Comparison of ENCODE assay signal across 11 mouse cellular contexts in genomic region chr4:124663034-124663433, GRCm38 (mm10). TPM values are rescaled to one million over a fixed set of nuclear protein-coding genes. Genes with fewer than 3 reads are reported as not detected.
DNase-seq lines count a peak whose midpoint lies in the region; ATAC-seq and TF ChIP-seq lines count a peak whose summit lies in the region.
"Had no signal": no experiment of that assay in that cellular context is flagged by ENCODE, and none has a peak within 500 bp of the region (broad histone marks: within the 10 kb centered on the region; RNA-seq: fewer than 3 reads in every experiment).

No protein-coding gene starts in this region.

- DNase-seq in kidney, adult 2 months: no peak
- no peak for DNase-seq in kidney, adult 8-10 months
- no peak for DNase-seq in brain, embryonic 14.5 days (ENCODE audit: low read depth)
- DNase-seq in frontal cortex, postnatal 10 days (ENCODE audit: low spot score in 2 of 2): no peak
- DNase-seq in right cerebral cortex, adult 18-20 months: no peak
- DNase-seq: adrenal gland, postnatal 25 days; cerebellum, adult 9-10 months; heart, postnatal 36 days had no signal

- no peak for TF ChIP-seq POLR2A in kidney, adult 2 months (IDR thresholded peaks at IDR 0.05; ENCODE audit: low read depth, low read length)
- no peak for TF ChIP-seq POLR2A in brain, embryonic 14.5 days (IDR thresholded peaks at IDR 0.05; ENCODE audit: borderline replicate concordance, extremely low read depth, insufficient read depth, insufficient read length, poor library complexity, severe bottlenecking)

- H3K9me3 ChIP-seq in midbrain, embryonic 12.5 days: no peaks in the 10 kb centered on the region
- H3K9me3 ChIP-seq in midbrain, embryonic 15.5 days: no peaks in the 10 kb centered on the region
- H3K9me3 ChIP-seq: lung, embryonic 15.5 days had no signal

- 37% methylated on average over 3 of the region's 3 CpGs for WGBS in kidney, adult 2 months
- WGBS in midbrain, embryonic 12.5 days: 63% methylated on average over 3 of the region's 3 CpGs
- whole genome bisulfite sequencing in midbrain, embryonic 15.5 days: 52% methylated on average over 3 of the region's 3 CpGs

- no peak overlapping the region for H3K27ac ChIP-seq in kidney, adult 2 months (ENCODE audit: insufficient read depth, low read depth, low read length)
- peak overlapping the region; percentile 20; the same call in 1 of the 2 replicates for H3K27ac ChIP-seq in midbrain, embryonic 12.5 days (replicated peaks)
- no peak overlapping the region for H3K27ac ChIP-seq in midbrain, embryonic 15.5 days
- H3K27ac ChIP-seq: lung, embryonic 15.5 days had no signal

- H3K36me3 ChIP-seq in kidney, adult 2 months (ENCODE audit: control insufficient read depth, insufficient read depth, low read length): no peaks in the 10 kb centered on the region
- no peaks in the 10 kb centered on the region for H3K36me3 ChIP-seq in midbrain, embryonic 12.5 days
- H3K36me3 ChIP-seq in midbrain, embryonic 15.5 days (replicated peaks): no peaks in the 10 kb centered on the region
- H3K36me3 ChIP-seq: lung, embryonic 15.5 days had no signal

- no peak overlapping the region for H3K4me3 ChIP-seq in kidney, adult 2 months (ENCODE audit: insufficient read depth, low read depth, low read length)
- no peak overlapping the region for H3K4me3 ChIP-seq in midbrain, embryonic 12.5 days
- H3K4me3 ChIP-seq in midbrain, embryonic 15.5 days: no peak overlapping the region
- H3K4me3 ChIP-seq: lung, embryonic 15.5 days had no signal

- no peaks in the 10 kb centered on the region for H3K4me1 ChIP-seq in kidney, adult 2 months (ENCODE audit: control insufficient read depth, insufficient read depth, low read length)
- H3K4me1 ChIP-seq in midbrain, embryonic 12.5 days: peaks cover 53% of the 10 kb centered on the region
- peaks cover 37% of the 10 kb centered on the region for H3K4me1 ChIP-seq in midbrain, embryonic 15.5 days

- no peak for ATAC-seq in midbrain, embryonic 12.5 days (ENCODE audit: low FRiP score, low read depth)
- ATAC-seq in midbrain, embryonic 15.5 days (replicated peaks): no peak

- peak; percentile 51 for TF ChIP-seq CTCF in kidney, adult 2 months (conservative IDR thresholded peaks at IDR 0.05; ENCODE audit: insufficient read depth, insufficient read length, low read depth, low read length)
- TF ChIP-seq CTCF in brain, embryonic 14.5 days (IDR thresholded peaks at IDR 0.05; ENCODE audit: borderline replicate concordance, extremely low read depth, insufficient read depth, insufficient read length): peak; percentile 26; the same call in 1 of the 2 replicates

- peaks cover 13% of the 10 kb centered on the region for H3K27me3 ChIP-seq in kidney, adult 2 months (replicated peaks; ENCODE audit: control insufficient read depth, insufficient read depth, low read length)
- H3K27me3 ChIP-seq in midbrain, embryonic 12.5 days: peaks cover 74% of the 10 kb centered on the region
- H3K27me3 ChIP-seq in midbrain, embryonic 15.5 days (replicated peaks): peaks cover 25% of the 10 kb centered on the region

- H3K4me2 ChIP-seq in midbrain, embryonic 12.5 days (replicated peaks): no peak overlapping the region
- H3K4me2 ChIP-seq in midbrain, embryonic 15.5 days: no peak overlapping the region
- H3K4me2 ChIP-seq: lung, embryonic 15.5 days had no signal

- H3K9ac ChIP-seq in midbrain, embryonic 12.5 days (replicated peaks): no peak overlapping the region
- H3K9ac ChIP-seq in midbrain, embryonic 15.5 days: no peak overlapping the region
- H3K9ac ChIP-seq: lung, embryonic 15.5 days had no signal

RNA-seq across cellular contexts. Expression of gene Pou3f1, which starts 6.4 kb away (rescaled TPM):
- polyA plus RNA-seq in kidney, adult 2 months (2012; rRNA removed): 0.02 and 0.04 TPM in 2 replicates
- polyA plus RNA-seq in midbrain, embryonic 12.5 days (2016; fragmentation: Nextera tagmentation; extraction: Ambion mirVana): 26.2 and 30.5 TPM in 2 replicates
- polyA plus RNA-seq in midbrain, embryonic 15.5 days (2015; fragmentation: Nextera tagmentation; extraction: Ambion mirVana): 16.8 and 22.6 TPM in 2 replicates
- 21.3 and 23.1 TPM in 2 replicates for polyA plus RNA-seq in brain, embryonic 14.5 days (2012; rRNA removed)

RNA-seq across cellular contexts. Expression of gene Utp11, which starts 30.4 kb away (rescaled TPM):
- polyA plus RNA-seq in kidney, adult 2 months (2012; rRNA removed): 6.4 and 7.9 TPM in 2 replicates
- 61.9 and 63.0 TPM in 2 replicates for polyA plus RNA-seq in midbrain, embryonic 12.5 days (2016; fragmentation: Nextera tagmentation; extraction: Ambion mirVana)
- 36.8 and 41.8 TPM in 2 replicates for polyA plus RNA-seq in midbrain, embryonic 15.5 days (2015; fragmentation: Nextera tagmentation; extraction: Ambion mirVana)
- polyA plus RNA-seq in brain, embryonic 14.5 days (2012; rRNA removed): 22.4 and 22.6 TPM in 2 replicates

RNA-seq across cellular contexts. Expression of gene Fhl3, which starts 37.5 kb away (rescaled TPM):
- polyA plus RNA-seq in kidney, adult 2 months (2012; rRNA removed): 8.5 and 10.8 TPM in 2 replicates
- 2.6 and 4.1 TPM in 2 replicates for polyA plus RNA-seq in midbrain, embryonic 12.5 days (2016; fragmentation: Nextera tagmentation; extraction: Ambion mirVana)
- polyA plus RNA-seq in midbrain, embryonic 15.5 days (2015; fragmentation: Nextera tagmentation; extraction: Ambion mirVana): 1.6 and 2.2 TPM in 2 replicates
- polyA plus RNA-seq in brain, embryonic 14.5 days (2012; rRNA removed): 3.8 and 5.8 TPM in 2 replicates

RNA-seq across cellular contexts. Expression of gene Sf3a3, which starts 51.5 kb away (rescaled TPM):
- 11.1 and 14.5 TPM in 2 replicates for polyA plus RNA-seq in kidney, adult 2 months (2012; rRNA removed)
- 194 and 195 TPM in 2 replicates for polyA plus RNA-seq in midbrain, embryonic 12.5 days (2016; fragmentation: Nextera tagmentation; extraction: Ambion mirVana)
- 110 and 112 TPM in 2 replicates for polyA plus RNA-seq in midbrain, embryonic 15.5 days (2015; fragmentation: Nextera tagmentation; extraction: Ambion mirVana)
- 53.1 and 59.7 TPM in 2 replicates for polyA plus RNA-seq in brain, embryonic 14.5 days (2012; rRNA removed)

RNA-seq across cellular contexts. Expression of gene 3100002H09Rik, which starts 52.4 kb away (rescaled TPM):
- polyA plus RNA-seq in kidney, adult 2 months (2012; rRNA removed): not detected in 2 replicates
- polyA plus RNA-seq in midbrain, embryonic 12.5 days (2016; fragmentation: Nextera tagmentation; extraction: Ambion mirVana): 1.1 and 1.6 TPM in 2 replicates
- 0.98 and 1.3 TPM in 2 replicates for polyA plus RNA-seq in midbrain, embryonic 15.5 days (2015; fragmentation: Nextera tagmentation; extraction: Ambion mirVana)
- polyA plus RNA-seq in brain, embryonic 14.5 days (2012; rRNA removed): 0.08 and 0.36 TPM in 2 replicates
- polyA plus RNA-seq: lung, embryonic 15.5 days had no signal

Comparison
In these comparisons a context has a peak if more than half of its experiments do, and no peak if none do; other contexts are left out.
1. RNA of gene Pou3f1, which starts 6.4 kb away (polyA plus RNA-seq): 26.2 to 30.5 TPM in midbrain, embryonic 12.5 days, 21.3 to 23.1 TPM in brain, embryonic 14.5 days and 16.8 to 22.6 TPM in midbrain, embryonic 15.5 days; 0.02 to 0.04 TPM in kidney, adult 2 months; every median in the first group is over 10 times any median in the second.